Mouse (Mus musculus) forebrain, embryonic 13.5 days (tissue): ENCODE measurements around the gene Olfr616. TPM values are rescaled to one million over a fixed set of nuclear protein-coding genes. Genes with fewer than 3 reads are reported as not detected.
"Not testable (repeated sequence)": the region's sequence is repeated elsewhere in the genome, so short reads cannot be mapped to it uniquely, and the experiment has no call there.

Source experiments
- ATAC-seq: fragments of 200-750 bp; cut with Nextera tagmentation; 2 replicates; pipeline ENCODE4 v1.8.0; 2017
- H3K27ac ChIP-seq: fragments of 300-500 bp; sonication (generic); 2 replicates; pipeline ENCODE4 v1.5.1; 2015; ENCODE audit warnings: inconsistent platforms, mild to moderate bottlenecking, moderate library complexity
- H3K27me3 ChIP-seq: fragments of 300-500 bp; sonication (generic); 2 replicates; pipeline ENCODE4 v1.6.1; 2015; ENCODE audit warnings: mild to moderate bottlenecking, inconsistent platforms
- H3K36me3 ChIP-seq: fragments of 300-500 bp; sonication (generic); 2 replicates; pipeline ENCODE4 v1.6.1; 2015; ENCODE audit warnings: mild to moderate bottlenecking, inconsistent platforms; ENCODE audit not compliant: poor library complexity, severe bottlenecking
- H3K4me1 ChIP-seq: fragments of 300-500 bp; sonication (generic); 2 replicates; pipeline ENCODE4 v1.6.1; 2015; ENCODE audit warnings: inconsistent platforms
- H3K4me2 ChIP-seq: fragments of 300-500 bp; sonication (generic); 2 replicates; pipeline ENCODE4 v1.6.1; 2015; ENCODE audit warnings: inconsistent platforms, mild to moderate bottlenecking, moderate library complexity
- H3K4me3 ChIP-seq: fragments of 300-500 bp; sonication (generic); 2 replicates; pipeline ENCODE4 v1.5.1; 2015; ENCODE audit warnings: mild to moderate bottlenecking, inconsistent platforms
- H3K9ac ChIP-seq: fragments of 300-500 bp; sonication (generic); 2 replicates; pipeline ENCODE4 v1.6.1; 2015; ENCODE audit warnings: mild to moderate bottlenecking, inconsistent platforms
- H3K9me3 ChIP-seq: fragments of 300-500 bp; sonication (generic); replicated peaks from 2 replicates; pipeline ENCODE4 v1.6.1; 2016; ENCODE audit warnings: inconsistent platforms
- WGBS: fragments of 180-500 bp; shearing (Covaris S2); methylation state at CpG from one replicate; pipeline ENCODE4 v1.1.7; 2015; 5-methylcytosine and 5-hydroxymethylcytosine counted together
- polyA plus RNA-seq: library from polyadenylated mRNA; unstranded; fragments of >200 nt; fragmentation: Nextera tagmentation; extraction: Ambion mirVana; gene quantifications from 2 replicates; pipeline ENCODE4 v1.2.1, GENCODE M21; 2015

Gene Olfr616
- not detected in 2 replicates for polyA plus RNA-seq

DNA sequence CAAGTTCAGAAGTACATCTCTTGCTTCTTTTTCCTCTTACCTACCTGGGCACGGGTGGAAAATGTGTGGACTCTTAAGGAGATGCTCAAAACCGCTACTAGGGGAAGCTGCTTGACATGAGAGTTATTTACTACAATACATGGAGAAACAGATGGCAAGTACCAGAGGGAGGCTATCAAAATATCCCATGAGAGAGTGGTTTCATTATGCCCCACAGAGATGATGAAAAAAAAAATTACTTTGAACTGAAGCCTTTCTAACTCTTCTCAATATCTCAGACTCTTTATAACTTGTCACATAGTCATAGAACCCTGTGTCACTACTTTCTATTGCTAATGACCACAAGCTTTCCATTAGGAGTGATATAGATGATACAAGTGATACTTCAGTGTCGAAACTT is at the start of gene Olfr616:
TSS of gene Olfr616 (minus strand) at position 101 of the 400 bp plus-strand sequence.
- 75% methylated on average over 3 of the region's 3 CpGs for WGBS
- no peaks in the 10 kb centered on the region for H3K36me3 ChIP-seq
- H3K27ac ChIP-seq = no peak within 1 kb of the TSS
- no peak within 1 kb of the TSS for H3K9ac ChIP-seq
- no peaks in the 10 kb centered on the region for H3K27me3 ChIP-seq
- H3K4me2 ChIP-seq = no peak within 1 kb of the TSS
- H3K9me3 ChIP-seq = no peaks in the 10 kb centered on the region
- H3K4me3 ChIP-seq = no peak within 1 kb of the TSS
- ATAC-seq = no peak
- H3K4me1 ChIP-seq = no peaks in the 10 kb centered on the region

DNA sequence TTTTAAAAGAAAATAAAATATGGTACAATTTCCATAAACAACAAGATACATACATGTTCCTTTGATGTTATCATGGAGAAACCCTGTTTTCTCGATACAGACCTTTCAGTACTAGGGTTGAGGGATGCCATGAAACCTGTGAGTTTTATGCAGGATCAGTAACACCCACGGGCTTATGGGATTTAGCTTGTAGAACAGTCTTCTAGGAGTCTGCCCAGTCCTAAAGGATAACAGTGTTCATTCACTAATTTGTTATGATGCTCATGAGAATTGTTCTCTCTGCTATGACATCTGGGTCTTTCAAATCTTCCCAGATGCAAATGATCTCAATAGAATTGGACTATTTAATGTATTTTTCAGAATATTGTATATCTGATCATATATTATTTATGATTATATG is 43.5 kb upstream of the Olfr616 start, which contains the start of gene Olfr620:
TSS of gene Olfr620 (minus strand) at position 101 of the 400 bp plus-strand sequence.
- WGBS = 88% methylated on average over 2 of the region's 2 CpGs

DNA sequence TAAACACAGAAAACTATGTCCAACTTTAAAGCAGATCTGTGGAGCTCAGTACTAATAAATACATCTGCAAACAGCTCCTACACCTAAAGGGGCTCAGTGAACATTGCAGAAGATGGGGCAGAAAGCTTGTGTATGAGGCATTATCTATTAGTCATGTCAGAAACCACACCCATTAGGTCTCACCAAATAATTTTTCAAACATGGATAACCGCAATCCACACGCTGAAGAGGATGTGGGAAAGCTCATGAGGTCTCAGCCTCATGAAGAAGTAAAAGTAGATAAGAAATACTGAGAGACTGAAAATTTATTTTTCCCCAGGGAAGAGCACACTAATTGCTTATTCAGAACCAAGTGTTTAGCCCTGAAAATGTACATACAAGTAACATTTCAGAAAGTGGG is 38.5 kb upstream of the Olfr616 start:
- ATAC-seq = no peak
- WGBS = 85% methylated on average over 2 of the region's 2 CpGs
- Histone ChIP-seq H3K27me3 (no peaks in the 10 kb centered on the region), H3K4me3 (no peak overlapping the region), H3K9me3 (no peaks in the 10 kb centered on the region), H3K27ac (no peak overlapping the region), H3K36me3 (no peaks in the 10 kb centered on the region), H3K9ac (no peak overlapping the region), H3K4me1 (no peaks in the 10 kb centered on the region), H3K4me2 (no peak overlapping the region)

More for the DNA sequence above, 43.5 kb upstream of the Olfr616 start, which contains the start of gene Olfr620:
- H3K27me3 ChIP-seq = no peaks in the 10 kb centered on the region
- H3K9me3 ChIP-seq = no peaks in the 10 kb centered on the region
- ATAC-seq = no peak
- no peaks in the 10 kb centered on the region for H3K4me1 ChIP-seq
- no peaks in the 10 kb centered on the region for H3K36me3 ChIP-seq
- H3K9ac ChIP-seq = no peak within 1 kb of the TSS
- H3K27ac ChIP-seq = no peak within 1 kb of the TSS
- no peak within 1 kb of the TSS for H3K4me3 ChIP-seq
- H3K4me2 ChIP-seq = no peak within 1 kb of the TSS

DNA sequence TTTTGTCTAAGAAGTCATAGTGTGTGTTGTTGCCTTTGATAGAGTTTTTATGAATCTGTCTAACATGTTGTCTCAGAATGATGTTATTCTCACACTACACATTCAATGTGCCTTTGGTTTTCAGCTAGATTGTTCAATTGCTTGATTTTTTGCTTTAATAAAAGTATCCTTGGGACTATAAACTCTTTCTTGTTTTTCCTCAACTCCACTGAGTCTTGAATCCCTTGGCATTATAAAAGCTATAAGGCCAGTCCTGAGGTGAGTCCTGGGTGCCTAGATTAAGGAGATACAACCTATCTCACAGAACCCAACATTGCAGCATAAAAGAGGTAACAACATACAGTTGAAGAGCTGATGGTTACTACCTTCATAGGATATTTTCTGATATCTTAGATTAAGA is 31.3 kb upstream of the Olfr616 start, which contains the start of gene Olfr619:
TSS of gene Olfr619 (plus strand) at position 301 of the 400 bp plus-strand sequence.
- ATAC-seq = no peak

DNA sequence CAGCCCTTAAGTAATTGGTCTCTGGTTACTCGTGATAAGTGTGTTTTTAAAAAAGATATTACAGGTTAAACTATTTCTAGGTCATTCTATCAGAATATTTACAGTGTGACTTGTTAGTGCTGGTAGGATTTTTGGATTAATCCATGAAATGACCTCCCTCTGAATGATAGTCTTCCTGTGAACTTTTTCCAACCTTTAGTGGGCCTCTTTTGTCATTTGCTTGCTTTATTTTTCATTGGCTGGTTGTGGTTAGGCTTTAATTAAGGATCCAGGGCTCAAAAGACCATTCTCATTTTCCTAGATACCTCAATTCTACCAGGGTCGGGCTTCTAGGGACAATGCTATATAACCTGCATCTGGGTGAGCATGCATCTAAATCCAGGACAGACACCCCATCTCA is 20.9 kb upstream of the Olfr616 start, which contains the start of gene Olfr618:
TSS of gene Olfr618 (plus strand) at position 301 of the 400 bp plus-strand sequence.
- Histone ChIP-seq H3K27ac (no peak within 1 kb of the TSS), H3K4me2 (no peak within 1 kb of the TSS), H3K27me3 (no peaks in the 10 kb centered on the region), H3K9me3 (no peaks in the 10 kb centered on the region), H3K36me3 (no peaks in the 10 kb centered on the region), H3K4me3 (no peak within 1 kb of the TSS), H3K9ac (no peak within 1 kb of the TSS), H3K4me1 (no peaks in the 10 kb centered on the region)
- 68% methylated on average over 2 of the region's 2 CpGs for WGBS
- ATAC-seq = no peak

More for the DNA sequence above, 31.3 kb upstream of the Olfr616 start, which contains the start of gene Olfr619:
- Histone ChIP-seq H3K9me3 (no peaks in the 10 kb centered on the region), H3K4me1 (no peaks in the 10 kb centered on the region), H3K4me3 (no peak within 1 kb of the TSS), H3K36me3 (no peaks in the 10 kb centered on the region), H3K27me3 (no peaks in the 10 kb centered on the region), H3K9ac (no peak within 1 kb of the TSS), H3K4me2 (no peak within 1 kb of the TSS), H3K27ac (no peak within 1 kb of the TSS)

- 90% methylated on average over 1 of the region's 1 CpGs for WGBS
- no peak within 1 kb of the TSS for H3K27ac ChIP-seq
- no peaks in the 10 kb centered on the region for H3K36me3 ChIP-seq
- ATAC-seq = no peak
- H3K9ac ChIP-seq = no peak within 1 kb of the TSS
- no peak within 1 kb of the TSS for H3K4me3 ChIP-seq
- no peaks in the 10 kb centered on the region for H3K27me3 ChIP-seq
- no peaks in the 10 kb centered on the region for H3K4me1 ChIP-seq
- no peak within 1 kb of the TSS for H3K4me2 ChIP-seq
- H3K9me3 ChIP-seq = no peaks in the 10 kb centered on the region
These were observed 3.8 kb upstream of the Olfr616 start, which contains the start of gene Olfr617 for GRCm38 (mm10) chr7:103572761-103573160. Gene Olfr617 (plus strand): TSS chr7:103573061.

DNA sequence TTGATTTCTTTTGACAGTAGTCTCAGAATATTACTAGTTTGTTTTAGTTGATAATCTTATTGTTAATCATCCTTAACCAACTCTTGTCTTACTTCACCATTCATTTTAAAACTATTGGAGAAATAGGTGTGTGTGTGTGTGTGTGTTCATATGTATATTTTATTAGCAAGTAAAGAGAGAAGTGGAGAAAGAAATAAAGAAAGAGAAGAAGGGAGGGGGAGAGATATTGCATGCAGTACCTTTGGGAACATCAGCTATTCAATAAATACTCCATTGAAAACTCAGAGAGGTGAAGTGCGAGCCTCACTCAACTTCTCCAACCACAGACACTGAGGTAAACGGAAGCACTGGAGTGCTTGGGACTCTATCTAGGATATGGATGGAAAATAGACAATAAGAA is 13.2 kb downstream of the Olfr616 start, which contains the start of gene Olfr615:
TSS of gene Olfr615 (plus strand) at position 301 of the 400 bp plus-strand sequence.
- no peaks in the 10 kb centered on the region for H3K4me1 ChIP-seq
- WGBS = 89% methylated on average over 2 of the region's 2 CpGs
- H3K9me3 ChIP-seq = no peaks in the 10 kb centered on the region
- no peaks in the 10 kb centered on the region for H3K36me3 ChIP-seq
- H3K4me2 ChIP-seq = no peak within 1 kb of the TSS
- no peak within 1 kb of the TSS for H3K4me3 ChIP-seq
- no peak for ATAC-seq
- no peak within 1 kb of the TSS for H3K27ac ChIP-seq
- no peak within 1 kb of the TSS for H3K9ac ChIP-seq
- no peaks in the 10 kb centered on the region for H3K27me3 ChIP-seq

GRCm38 (mm10) chr7:103547774-103548173 is 21.2 kb downstream of the Olfr616 start, which contains the start of gene Olfr613:
Gene Olfr613 (plus strand): TSS chr7:103548074.
- no peaks in the 10 kb centered on the region for H3K36me3 ChIP-seq
- no peaks in the 10 kb centered on the region for H3K4me1 ChIP-seq
- ATAC-seq = no peak
- H3K4me3 ChIP-seq = no peak within 1 kb of the TSS
- H3K9me3 ChIP-seq = no peaks in the 10 kb centered on the region
- H3K4me2 ChIP-seq = no peak within 1 kb of the TSS
- H3K27ac ChIP-seq = no peak within 1 kb of the TSS
- H3K9ac ChIP-seq = no peak within 1 kb of the TSS
- WGBS = 89% methylated on average over 2 of the region's 2 CpGs
- H3K27me3 ChIP-seq = no peaks in the 10 kb centered on the region

- H3K9ac ChIP-seq, H3K4me2 ChIP-seq, H3K27ac ChIP-seq, H3K9me3 ChIP-seq, H3K36me3 ChIP-seq, ATAC-seq, H3K4me1 ChIP-seq, H3K27me3 ChIP-seq, H3K4me3 ChIP-seq: not testable (repeated sequence)
- WGBS = 85% methylated on average over 2 of the region's 2 CpGs
These were observed 26.3 kb downstream of the Olfr616 start, which contains the start of gene Olfr612 for GRCm38 (mm10) chr7:103542617-103543016. Gene Olfr612 (minus strand): TSS chr7:103542717.

DNA sequence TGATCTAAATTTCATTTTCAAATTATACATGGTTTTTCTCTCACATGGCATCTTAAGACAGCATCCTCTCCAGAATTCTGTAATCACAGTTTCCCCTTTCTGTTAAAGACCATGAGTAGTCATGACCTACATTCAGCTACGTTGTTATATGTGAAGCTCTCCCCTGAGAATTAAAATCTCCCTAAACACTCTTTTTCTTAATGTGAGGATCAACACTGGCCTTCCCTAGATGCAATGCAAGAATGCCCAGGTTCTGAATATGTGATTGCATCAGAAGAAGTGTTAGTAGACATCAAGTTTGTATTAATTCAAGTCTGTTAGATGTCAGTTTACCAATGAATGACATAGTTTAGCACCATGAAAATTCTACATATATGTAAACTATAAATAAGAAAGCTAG is 48.2 kb downstream of the Olfr616 start, which contains the start of gene Olfr611:
TSS of gene Olfr611 (minus strand) at position 101 of the 400 bp plus-strand sequence.
- ATAC-seq, H3K27me3 ChIP-seq, H3K4me1 ChIP-seq, H3K9me3 ChIP-seq, H3K4me2 ChIP-seq, H3K36me3 ChIP-seq, H3K27ac ChIP-seq, H3K4me3 ChIP-seq, H3K9ac ChIP-seq: not testable (repeated sequence)
- WGBS = 56% methylated on average over 1 of the region's 1 CpGs
